Mouse (Mus musculus) heart, postnatal 0 days (tissue): ENCODE measurements at regions not wholly inside any gene's neighbourhood (a gene's known extent, or its start where the extent isn't known, plus 50 kb on each side); places are given as distances from the start of the nearest gene placed in this dataset.

ENCODE experiments used
- CTCF ChIP-seq: IDR thresholded peaks from 2 replicates; pipeline ENCODE4 v1.5.1; 2016; ENCODE audit warnings: antibody characterized with exemption, control low read depth, low read depth
- EP300 ChIP-seq: IDR thresholded peaks from 2 replicates; pipeline ENCODE4 v1.6.1; 2016; ENCODE audit warnings: antibody characterized with exemption, low read depth

DNA sequence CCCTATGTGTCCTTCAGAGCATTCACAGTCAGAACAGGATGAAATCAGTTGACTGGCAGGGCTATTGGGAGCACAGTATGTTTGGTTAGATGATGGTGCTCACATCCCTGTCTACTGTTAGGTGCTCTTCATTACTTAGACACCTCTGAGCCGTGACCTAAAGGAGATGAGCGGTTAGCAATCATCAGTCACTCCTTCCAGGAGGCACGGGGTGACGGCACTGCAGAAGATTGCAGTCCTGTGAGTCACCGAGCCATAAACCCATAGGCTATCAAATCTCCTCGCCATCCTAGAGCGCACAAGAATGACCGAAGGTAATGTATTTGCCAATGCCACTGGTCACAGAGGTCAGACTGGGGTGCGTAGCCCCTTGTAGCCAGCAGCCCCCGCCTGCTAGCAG is 176.8 kb upstream of the Arl4c start:
- TF ChIP-seq EP300 (no peak), CTCF (no peak)
